Mouse (Mus musculus) kidney, postnatal 0 days (tissue): ENCODE data around the gene Dedd2. TPM values are rescaled to one million over a fixed set of nuclear protein-coding genes. Genes with fewer than 3 reads are reported as not detected.

Experiments
- ATAC-seq: fragments of 200-750 bp; cut with Nextera tagmentation; replicated peaks from 2 replicates; pipeline ENCODE4 v1.8.0; 2017; ENCODE audit warnings: low read depth, moderate number of reproducible peaks, moderate TSS enrichment, moderate library complexity; ENCODE audit not compliant: low FRiP score
- DNase-seq: peaks from one replicate; pipeline ENCODE4 v3.0.0-alpha.2; 2016; ENCODE audit warnings: low spot score
- H3K27ac ChIP-seq: fragments of 300-500 bp; sonication (generic); 2 replicates; pipeline ENCODE4 v1.5.1; 2014; ENCODE audit warnings: mild to moderate bottlenecking
- H3K27me3 ChIP-seq: fragments of 300-500 bp; sonication (generic); 2 replicates; pipeline ENCODE4 v1.6.1; 2014; ENCODE audit warnings: low read length, mixed read lengths; ENCODE audit not compliant: insufficient read depth
- H3K36me3 ChIP-seq: fragments of 300-500 bp; sonication (generic); 2 replicates; pipeline ENCODE4 v1.6.1; 2014; ENCODE audit warnings: low read length, mixed read lengths; ENCODE audit not compliant: insufficient read depth
- H3K4me1 ChIP-seq: fragments of 300-500 bp; sonication (generic); replicated peaks from 2 replicates; pipeline ENCODE4 v1.6.1; 2014; ENCODE audit warnings: antibody characterized with exemption, low read length, mixed read lengths; ENCODE audit not compliant: insufficient read depth
- H3K4me2 ChIP-seq: fragments of 300-500 bp; sonication (generic); 2 replicates; pipeline ENCODE4 v1.6.1; 2014; ENCODE audit warnings: mild to moderate bottlenecking, low read length, moderate library complexity, mixed read lengths
- H3K4me3 ChIP-seq: fragments of 300-500 bp; sonication (generic); replicated peaks from 2 replicates; pipeline ENCODE4 v1.5.1; 2014; ENCODE audit warnings: low read depth, low read length
- H3K9ac ChIP-seq: fragments of 300-500 bp; sonication (generic); 2 replicates; pipeline ENCODE4 v1.6.1; 2014; ENCODE audit warnings: low read depth, low read length
- H3K9me3 ChIP-seq: fragments of 300-500 bp; sonication (generic); replicated peaks from 2 replicates; pipeline ENCODE4 v1.6.1; 2016; ENCODE audit warnings: low read length, inconsistent platforms, mixed read lengths
- CTCF ChIP-seq: IDR thresholded peaks from 2 replicates; pipeline ENCODE4 v1.5.1; 2016; ENCODE audit warnings: antibody characterized with exemption, low read depth, mild to moderate bottlenecking, moderate library complexity
- WGBS: fragments of 180-500 bp; shearing (Covaris S2); extraction: QIAGEN DNeasy Blood & Tissue Kit; methylation state at CpG from one replicate; pipeline ENCODE4 v1.1.7; 2014; 5-methylcytosine and 5-hydroxymethylcytosine counted together
- polyA plus RNA-seq: library from polyadenylated mRNA; unstranded; fragments of >200 nt; fragmentation: Nextera tagmentation; extraction: Ambion mirVana; gene quantifications from 2 replicates; pipeline ENCODE4 v1.2.1, GENCODE M21; 2015

Dedd2 gene
- polyA plus RNA-seq, 1 experiment from 2014 or later = 15.6 TPM

DNA sequence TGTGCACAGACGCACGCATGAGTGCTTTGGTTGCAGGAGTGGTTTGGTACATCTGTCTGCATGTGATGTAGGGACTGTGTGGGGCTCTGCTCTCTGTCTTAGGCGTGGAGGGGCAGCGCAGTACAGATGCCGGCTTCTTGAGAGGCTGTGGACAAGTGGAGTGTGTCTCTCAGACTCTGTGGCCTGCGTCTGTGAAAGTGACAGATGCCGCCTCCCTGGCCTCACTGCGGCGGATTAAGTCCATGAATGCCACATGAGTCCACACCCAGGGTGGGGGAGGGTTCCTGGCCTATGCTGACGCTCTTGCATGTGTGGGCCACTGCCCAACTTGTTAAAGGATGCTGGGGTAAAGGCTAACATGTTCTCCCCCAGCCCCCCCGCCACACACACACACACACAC is 46.1 kb downstream of the Dedd2 start:
- TF ChIP-seq CTCF = no peak
- no peak overlapping the region for H3K4me2 ChIP-seq
- H3K9ac ChIP-seq = no peak overlapping the region
- no peak for ATAC-seq
- H3K9me3 ChIP-seq = no peaks in the 10 kb centered on the region
- H3K27me3 ChIP-seq = peaks cover 30% of the 10 kb centered on the region
- no peaks in the 10 kb centered on the region for H3K36me3 ChIP-seq
- peaks cover 5% of the 10 kb centered on the region; the same call in 1 of the 2 replicates for H3K4me1 ChIP-seq
- no peak for DNase-seq
- WGBS = 65% methylated on average over 11 of the region's 11 CpGs
- no peak overlapping the region for H3K27ac ChIP-seq
- H3K4me3 ChIP-seq = no peak overlapping the region

DNA sequence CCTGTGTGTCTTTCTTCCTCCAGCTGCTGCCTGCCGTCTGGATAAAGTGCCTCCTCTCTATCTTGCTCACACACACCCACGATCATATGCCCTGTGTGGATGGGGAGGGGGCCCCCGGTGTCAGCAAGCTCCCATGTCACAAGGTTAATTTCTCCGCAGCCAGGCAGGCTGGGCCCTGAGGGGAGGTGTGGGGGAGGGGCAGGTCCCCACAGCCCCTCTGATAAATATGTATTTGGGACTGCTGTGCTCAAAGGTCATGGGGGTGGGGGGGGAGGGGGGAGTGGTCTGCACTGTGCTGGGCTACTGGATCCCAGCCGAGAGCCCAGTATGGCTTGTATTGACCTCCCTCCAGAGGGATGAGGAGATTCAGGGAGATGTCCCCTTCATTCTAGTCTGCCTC is 47.7 kb downstream of the Dedd2 start:
- peaks cover 13% of the 10 kb centered on the region for H3K27me3 ChIP-seq
- H3K9me3 ChIP-seq = no peaks in the 10 kb centered on the region
- no peaks in the 10 kb centered on the region for H3K36me3 ChIP-seq
- H3K4me2 ChIP-seq = no peak overlapping the region
- no peak for DNase-seq
- no peaks in the 10 kb centered on the region for H3K4me1 ChIP-seq
- no peak overlapping the region for H3K4me3 ChIP-seq
- H3K9ac ChIP-seq = no peak overlapping the region
- no peak overlapping the region for H3K27ac ChIP-seq
- 23% methylated on average over 5 of the region's 5 CpGs for WGBS
- no peak for TF ChIP-seq CTCF
- ATAC-seq = no peak

DNA sequence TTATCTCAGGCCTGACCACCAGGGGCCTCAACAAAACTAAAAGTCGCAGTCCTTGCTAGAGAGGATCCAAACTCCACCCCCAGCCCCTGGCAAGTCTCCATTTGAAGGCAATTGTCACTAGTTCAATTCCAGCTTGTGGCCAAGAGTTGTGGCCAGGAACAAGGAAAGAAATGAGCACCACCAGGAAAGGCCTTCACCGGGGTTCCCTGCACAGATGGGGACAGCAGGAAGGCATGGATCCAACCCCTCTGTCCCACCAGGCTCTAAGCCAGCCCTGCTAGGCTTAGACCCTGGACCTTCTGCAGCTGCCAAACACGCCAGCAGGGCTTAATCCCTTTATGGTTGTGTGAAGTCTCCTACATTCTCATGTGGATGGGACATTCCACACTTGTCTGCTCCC is 49.8 kb downstream of the Dedd2 start:
- H3K4me1 ChIP-seq = no peaks in the 10 kb centered on the region
- DNase-seq = no peak

DNA sequence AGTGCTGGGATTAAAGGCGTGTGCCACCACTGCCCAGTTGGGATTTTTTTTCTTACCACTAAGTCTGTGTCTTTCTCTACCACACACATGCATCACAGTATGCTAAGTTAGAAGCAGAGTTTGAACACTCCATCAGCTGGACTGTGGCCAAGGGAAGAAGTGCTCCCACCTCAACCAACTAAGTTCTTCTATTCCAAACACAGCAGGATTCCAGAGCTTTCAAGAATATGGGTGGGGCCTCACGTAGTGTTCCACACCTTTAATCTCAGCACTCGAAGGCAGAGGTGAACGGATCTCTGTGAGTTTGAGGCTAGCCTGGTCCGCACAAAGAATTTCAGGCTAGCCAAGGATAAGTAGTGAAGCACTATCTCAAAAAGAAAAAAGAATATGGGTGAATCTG is 54.3 kb downstream of the Dedd2 start:
- DNase-seq = no peak
- Histone ChIP-seq H3K36me3 (no peaks in the 10 kb centered on the region), H3K4me2 (no peak overlapping the region), H3K4me3 (no peak overlapping the region), H3K9me3 (no peaks in the 10 kb centered on the region), H3K9ac (no peak overlapping the region), H3K4me1 (no peaks in the 10 kb centered on the region), H3K27me3 (no peaks in the 10 kb centered on the region), H3K27ac (no peak overlapping the region)
- 78% methylated on average over 5 of the region's 5 CpGs for WGBS
- no peak for TF ChIP-seq CTCF
- no peak for ATAC-seq

More for the DNA sequence above, 49.8 kb downstream of the Dedd2 start:
- Histone ChIP-seq H3K27ac (no peak overlapping the region), H3K4me2 (no peak overlapping the region), H3K36me3 (no peaks in the 10 kb centered on the region), H3K9me3 (no peaks in the 10 kb centered on the region), H3K27me3 (no peaks in the 10 kb centered on the region), H3K9ac (no peak overlapping the region), H3K4me3 (no peak overlapping the region)
- 36% methylated on average over 3 of the region's 3 CpGs for WGBS
- TF ChIP-seq CTCF = no peak
- no peak for ATAC-seq

DNA sequence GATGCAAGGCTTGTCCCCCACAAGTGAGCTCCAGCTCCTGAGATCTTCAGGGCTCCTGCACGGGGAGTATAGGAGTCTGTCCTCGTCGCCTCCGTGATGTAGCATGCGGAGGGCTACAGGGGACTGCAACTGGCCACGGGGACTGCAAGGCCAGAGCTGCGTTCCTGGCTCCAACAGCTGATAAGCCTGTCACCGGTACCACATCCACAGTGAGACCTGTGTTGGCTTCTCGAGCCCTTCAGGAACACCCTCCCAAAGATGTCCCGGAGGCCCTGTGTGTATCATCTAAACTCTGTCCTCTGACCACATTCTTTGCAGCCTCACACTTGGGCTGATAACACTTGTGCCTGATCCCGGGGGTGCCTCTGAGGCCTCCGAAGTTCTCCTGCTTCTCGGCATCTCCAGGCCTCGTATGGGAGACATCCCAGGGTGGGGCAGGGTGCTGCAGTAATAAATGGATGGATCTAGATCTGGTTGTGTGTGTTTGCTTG is 64.2 kb downstream of the Dedd2 start:
- H3K4me1 ChIP-seq = peaks cover 3% of the 10 kb centered on the region; the same call in 1 of the 2 replicates
- no peaks in the 10 kb centered on the region for H3K9me3 ChIP-seq
- no peaks in the 10 kb centered on the region for H3K36me3 ChIP-seq
- no peaks in the 10 kb centered on the region for H3K27me3 ChIP-seq
- DNase-seq (no peak), ATAC-seq (no peak)
- WGBS = 42% methylated on average over 14 of the region's 14 CpGs
- H3K4me2 ChIP-seq = no peak overlapping the region
- no peak overlapping the region for H3K27ac ChIP-seq
- no peak overlapping the region for H3K9ac ChIP-seq
- no peak for TF ChIP-seq CTCF
- H3K4me3 ChIP-seq = no peak overlapping the region

DNA sequence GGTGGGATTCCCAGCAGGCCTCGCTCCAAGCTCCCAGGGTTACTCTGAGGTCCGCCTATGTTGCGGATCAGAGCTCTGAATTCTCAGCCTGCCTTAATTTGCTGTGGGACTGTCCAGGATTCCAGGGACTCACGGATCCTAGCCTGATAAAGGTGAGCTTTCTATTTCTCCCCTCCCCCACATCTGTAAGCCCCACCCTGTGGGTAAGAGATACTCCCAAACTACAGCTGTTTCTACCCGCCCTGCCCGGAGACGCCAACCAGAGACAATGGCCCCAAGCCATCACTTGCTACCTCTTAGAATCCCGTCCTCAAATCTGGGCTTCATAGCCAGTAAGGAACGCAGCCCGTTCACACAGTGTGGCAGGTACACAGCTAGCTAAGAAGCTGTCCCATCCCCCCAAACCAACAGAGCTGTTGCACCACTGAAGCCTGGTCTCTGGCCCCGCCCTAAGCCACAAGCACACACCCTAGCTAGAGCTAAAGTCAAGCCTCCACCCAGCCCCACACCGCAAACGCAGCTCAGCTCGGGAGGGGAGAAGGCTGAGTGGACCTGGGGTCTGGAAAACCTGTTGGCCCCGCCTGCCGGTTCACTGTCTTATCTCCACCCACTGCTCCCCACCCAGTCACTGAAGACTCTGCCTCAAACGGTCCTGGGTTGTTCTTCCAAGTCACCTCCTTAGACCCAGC is 64.8 kb downstream of the Dedd2 start:
- Histone ChIP-seq H3K4me2 (no peak overlapping the region), H3K27ac (no peak overlapping the region), H3K36me3 (no peaks in the 10 kb centered on the region), H3K9me3 (no peaks in the 10 kb centered on the region), H3K9ac (no peak overlapping the region), H3K4me1 (peaks cover 9% of the 10 kb centered on the region; the same call in 1 of the 2 replicates), H3K27me3 (no peaks in the 10 kb centered on the region), H3K4me3 (no peak overlapping the region)
- ATAC-seq = no peak
- TF ChIP-seq CTCF = no peak
- DNase-seq = no peak
- 12% methylated on average over 17 of the region's 17 CpGs for WGBS
